Mouse (Mus musculus): Measurements from ENCODE around the gene Patl2. TPM values are rescaled to one million over a fixed set of nuclear protein-coding genes. Genes with fewer than 3 reads are reported as not detected.
"Not testable (repeated sequence)": the region's sequence is repeated elsewhere in the genome, so short reads cannot be mapped to it uniquely, and the experiment has no call there.

Gene Patl2
- total and polyA plus RNA-seq, 2 experiments from 2014 or later: 0.05 TPM; not detected in 1

DNA sequence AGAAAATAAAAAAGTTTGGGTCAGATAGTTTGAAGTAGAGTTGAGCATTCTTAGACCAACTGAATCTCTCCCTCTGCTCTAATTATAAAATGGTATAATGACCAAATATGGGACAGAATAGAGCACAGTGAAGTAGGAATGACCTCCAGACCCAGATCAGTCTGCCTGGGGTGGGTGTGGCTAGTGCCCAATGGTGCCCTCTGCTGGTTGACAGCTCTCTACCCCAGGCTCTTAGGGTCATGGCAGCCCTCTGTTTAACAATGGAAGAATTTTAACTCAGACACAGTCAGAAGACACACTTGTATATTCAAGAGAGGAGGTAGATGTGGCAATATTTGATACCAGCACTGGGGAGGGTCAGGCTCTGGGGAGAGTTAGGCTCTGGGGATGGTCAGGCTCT is 83.9 kb downstream of the Patl2 start:
- H3K4me3 ChIP-seq (ENCODE audit: low read depth, low read length): no peak overlapping the region
- no peaks in the 10 kb centered on the region for H3K9me3 ChIP-seq (replicated peaks; ENCODE audit: control insufficient read depth, low read length)
- peak; percentile 14; the same call in 1 of the 2 replicates for TF ChIP-seq CTCF (IDR thresholded peaks at IDR 0.05; ENCODE audit: low read depth)
- no peak for TF ChIP-seq EP300 (IDR thresholded peaks at IDR 0.05; ENCODE audit: low read depth)
- H3K27ac ChIP-seq (ENCODE audit: low read depth): no peak overlapping the region
- no peaks in the 10 kb centered on the region for H3K4me1 ChIP-seq (ENCODE audit: control insufficient read depth, insufficient read depth)
- peaks cover 58% of the 10 kb centered on the region for H3K36me3 ChIP-seq (replicated peaks; ENCODE audit: control insufficient read depth, insufficient read depth, low read length)
- H3K27me3 ChIP-seq (ENCODE audit: control insufficient read depth, insufficient read depth, low read length): no peaks in the 10 kb centered on the region
- DNase-seq (ENCODE audit: low spot score) (no peak), ATAC-seq (ENCODE audit: insufficient read depth, low read depth) (no peak)
- H3K4me2 ChIP-seq (ENCODE audit: low read depth, low read length): no peak overlapping the region
- H3K9ac ChIP-seq (replicated peaks; ENCODE audit: low read depth, low read length): no peak overlapping the region

GRCm38 (mm10) chr2:122097686-122098085 is 88.3 kb downstream of the Patl2 start:
- not testable (repeated sequence) for H3K9me3 ChIP-seq (replicated peaks; ENCODE audit: control insufficient read depth, low read length); H3K4me3 ChIP-seq (ENCODE audit: low read depth, low read length); H3K9ac ChIP-seq (replicated peaks; ENCODE audit: low read depth, low read length); H3K4me1 ChIP-seq (ENCODE audit: control insufficient read depth, insufficient read depth); H3K27ac ChIP-seq (ENCODE audit: low read depth); H3K4me2 ChIP-seq (ENCODE audit: low read depth, low read length); H3K27me3 ChIP-seq (ENCODE audit: control insufficient read depth, insufficient read depth, low read length); DNase-seq (ENCODE audit: low spot score); ATAC-seq (ENCODE audit: insufficient read depth, low read depth)
- H3K36me3 ChIP-seq (replicated peaks; ENCODE audit: control insufficient read depth, insufficient read depth, low read length): peaks cover 84% of the 10 kb centered on the region
- WGBS: 79% methylated on average over 5 of the region's 5 CpGs

DNA sequence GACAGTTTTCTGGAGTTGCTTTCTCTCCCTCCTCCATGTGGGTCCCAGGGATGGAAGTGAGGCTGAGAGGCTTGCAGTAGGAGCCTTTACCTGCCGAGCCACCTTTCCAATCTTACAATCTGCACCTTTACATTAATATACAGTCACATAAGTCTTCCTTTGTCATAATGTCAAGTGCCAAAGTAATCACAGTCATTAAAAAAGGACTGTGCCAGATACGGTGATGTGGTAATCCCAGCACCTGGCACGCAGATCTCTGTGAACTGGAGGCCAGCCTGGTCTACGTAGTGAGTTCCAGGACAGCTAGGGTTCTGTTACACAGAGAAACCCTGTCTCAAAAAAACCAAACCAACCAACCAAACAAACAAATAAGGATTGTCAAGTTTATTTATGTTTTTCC is 92.1 kb downstream of the Patl2 start:
- ATAC-seq (ENCODE audit: insufficient read depth, low read depth): no peak
- DNase-seq (ENCODE audit: low spot score): no peak
- peaks cover 81% of the 10 kb centered on the region for H3K36me3 ChIP-seq (replicated peaks; ENCODE audit: control insufficient read depth, insufficient read depth, low read length)
- TF ChIP-seq CTCF (IDR thresholded peaks at IDR 0.05; ENCODE audit: low read depth) (no peak), EP300 (IDR thresholded peaks at IDR 0.05; ENCODE audit: low read depth) (no peak)
- WGBS: 88% methylated on average over 4 of the region's 4 CpGs
- no peak overlapping the region for H3K9ac ChIP-seq (replicated peaks; ENCODE audit: low read depth, low read length)
- no peaks in the 10 kb centered on the region for H3K27me3 ChIP-seq (ENCODE audit: control insufficient read depth, insufficient read depth, low read length)
- no peaks in the 10 kb centered on the region for H3K9me3 ChIP-seq (replicated peaks; ENCODE audit: control insufficient read depth, low read length)
- no peaks in the 10 kb centered on the region for H3K4me1 ChIP-seq (ENCODE audit: control insufficient read depth, insufficient read depth)
- H3K4me3 ChIP-seq (ENCODE audit: low read depth, low read length): no peak overlapping the region
- no peak overlapping the region for H3K27ac ChIP-seq (ENCODE audit: low read depth)
- no peak overlapping the region for H3K4me2 ChIP-seq (ENCODE audit: low read depth, low read length)

DNA sequence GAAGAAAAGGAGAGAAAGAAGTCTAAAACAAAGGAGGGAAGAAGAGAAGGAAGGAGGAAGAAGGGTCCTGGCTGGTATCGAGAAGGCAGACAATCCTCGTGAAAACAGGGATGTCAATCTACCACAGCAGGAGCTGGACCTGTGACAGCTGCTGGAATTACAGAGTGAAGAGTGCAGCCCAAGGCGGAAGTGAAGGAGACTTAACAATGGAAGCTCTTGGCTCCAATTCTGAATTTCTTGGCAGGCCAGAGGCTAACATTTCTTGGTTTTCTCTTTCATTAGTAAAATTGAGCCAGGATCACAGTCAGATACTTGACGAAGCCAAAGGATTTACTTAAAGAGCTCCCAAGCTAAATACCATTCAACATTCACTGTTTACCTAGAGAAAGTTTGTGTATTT is 99.5 kb downstream of the Patl2 start:
- Histone ChIP-seq H3K27me3 (ENCODE audit: control insufficient read depth, insufficient read depth, low read length) (no peaks in the 10 kb centered on the region), H3K9ac (replicated peaks; ENCODE audit: low read depth, low read length) (no peak overlapping the region), H3K36me3 (replicated peaks; ENCODE audit: control insufficient read depth, insufficient read depth, low read length) (peaks cover 80% of the 10 kb centered on the region), H3K4me2 (ENCODE audit: low read depth, low read length) (no peak overlapping the region), H3K4me3 (ENCODE audit: low read depth, low read length) (no peak overlapping the region), H3K27ac (ENCODE audit: low read depth) (no peak overlapping the region), H3K9me3 (replicated peaks; ENCODE audit: control insufficient read depth, low read length) (no peaks in the 10 kb centered on the region), H3K4me1 (ENCODE audit: control insufficient read depth, insufficient read depth) (no peaks in the 10 kb centered on the region)
- peak; percentile 23 for DNase-seq (ENCODE audit: low spot score)
- TF ChIP-seq EP300 (IDR thresholded peaks at IDR 0.05; ENCODE audit: low read depth): no peak
- TF ChIP-seq CTCF (IDR thresholded peaks at IDR 0.05; ENCODE audit: low read depth): no peak
- WGBS: 70% methylated on average over 4 of the region's 4 CpGs
- ATAC-seq (ENCODE audit: insufficient read depth, low read depth): no peak

DNA sequence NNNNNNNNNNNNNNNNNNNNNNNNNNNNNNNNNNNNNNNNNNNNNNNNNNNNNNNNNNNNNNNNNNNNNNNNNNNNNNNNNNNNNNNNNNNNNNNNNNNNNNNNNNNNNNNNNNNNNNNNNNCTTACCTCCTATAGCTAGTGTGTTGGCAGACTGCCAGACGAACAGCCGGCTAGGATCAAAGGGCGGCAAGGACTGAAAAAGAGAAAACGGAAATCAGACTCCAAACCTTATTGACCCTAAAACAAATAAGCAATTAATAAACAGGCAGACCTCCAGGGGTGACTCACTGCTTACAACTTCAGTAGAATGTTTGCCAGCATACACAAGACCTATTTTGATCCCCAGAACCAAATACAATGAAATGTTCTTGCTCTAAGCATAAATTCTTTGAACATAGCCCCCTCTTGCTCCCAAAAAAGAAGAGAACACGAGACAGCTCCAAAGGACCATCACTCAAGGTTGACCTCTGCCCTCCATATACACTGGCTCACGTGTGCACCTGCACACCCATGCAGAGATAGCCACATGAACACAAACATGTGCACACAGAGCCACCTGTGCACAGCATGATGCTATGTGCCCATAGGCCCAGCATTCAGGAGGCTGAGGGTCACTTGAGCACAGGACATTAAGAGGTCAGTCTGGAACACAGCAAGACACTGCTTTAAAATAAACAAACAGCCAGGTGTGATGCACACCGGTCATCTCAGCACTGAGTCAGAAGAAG is 104.1 kb downstream of the Patl2 start:
- peaks cover 73% of the 10 kb centered on the region for H3K36me3 ChIP-seq (replicated peaks; ENCODE audit: control insufficient read depth, insufficient read depth, low read length)

More for the DNA sequence above, 104.1 kb downstream of the Patl2 start:
- Histone ChIP-seq H3K4me1 (ENCODE audit: control insufficient read depth, insufficient read depth) (no peaks in the 10 kb centered on the region), H3K9me3 (replicated peaks; ENCODE audit: control insufficient read depth, low read length) (no peaks in the 10 kb centered on the region), H3K4me3 (ENCODE audit: low read depth, low read length) (no peak overlapping the region), H3K27ac (ENCODE audit: low read depth) (no peak overlapping the region), H3K27me3 (ENCODE audit: control insufficient read depth, insufficient read depth, low read length) (no peaks in the 10 kb centered on the region), H3K9ac (replicated peaks; ENCODE audit: low read depth, low read length) (no peak overlapping the region), H3K4me2 (ENCODE audit: low read depth, low read length) (no peak overlapping the region)
- 30% methylated on average over 7 of the region's 7 CpGs for WGBS
- TF ChIP-seq CTCF (IDR thresholded peaks at IDR 0.05; ENCODE audit: low read depth) (no peak), EP300 (IDR thresholded peaks at IDR 0.05; ENCODE audit: low read depth) (no peak)
- no peak for ATAC-seq (ENCODE audit: insufficient read depth, low read depth)
- no peak for DNase-seq (ENCODE audit: low spot score)

Other genes with a start within 250 kb of the Patl2 start
- gene Ctdspl2, start 230.2 kb downstream of the Patl2 start, total RNA-seq (2014; rRNA removed; ENCODE audit: low replicate concordance): 21.3 and 29.4 TPM in 2 replicates
- gene Ctdspl2, start 230.2 kb downstream of the Patl2 start, polyA plus RNA-seq (2015; fragmentation: Nextera tagmentation; extraction: Ambion mirVana): 21.4 and 23.4 TPM in 2 replicates
- 0.08 and 0.35 TPM in 2 replicates for gene Mageb3, start 230.1 kb downstream of the Patl2 start, total RNA-seq (2014; rRNA removed; ENCODE audit: low replicate concordance)
- gene Mageb3, start 230.1 kb downstream of the Patl2 start, polyA plus RNA-seq (2015; fragmentation: Nextera tagmentation; extraction: Ambion mirVana): 0.10 TPM in 2 replicates
- gene Eif3j1, start 157.6 kb downstream of the Patl2 start, total RNA-seq (2014; rRNA removed; ENCODE audit: low replicate concordance): 17.4 and 17.7 TPM in 2 replicates
- 10.5 and 11.2 TPM in 2 replicates for gene Eif3j1, start 157.6 kb downstream of the Patl2 start, polyA plus RNA-seq (2015; fragmentation: Nextera tagmentation; extraction: Ambion mirVana)
- gene Spg11, start 67.8 kb downstream of the Patl2 start, total RNA-seq (2014; rRNA removed; ENCODE audit: low replicate concordance): 11.0 and 15.7 TPM in 2 replicates
- gene Spg11, start 67.8 kb downstream of the Patl2 start, polyA plus RNA-seq (2015; fragmentation: Nextera tagmentation; extraction: Ambion mirVana): 2.2 and 2.7 TPM in 2 replicates
- gene B2m, start 38.5 kb downstream of the Patl2 start, total RNA-seq (2014; rRNA removed; ENCODE audit: low replicate concordance): 166 and 244 TPM in 2 replicates
- 273 and 282 TPM in 2 replicates for gene B2m, start 38.5 kb downstream of the Patl2 start, polyA plus RNA-seq (2015; fragmentation: Nextera tagmentation; extraction: Ambion mirVana)
- gene Trim69, start 25.5 kb downstream of the Patl2 start, total RNA-seq (2014; rRNA removed; ENCODE audit: low replicate concordance): not detected in 2 replicates
- gene Trim69, start 25.5 kb downstream of the Patl2 start, polyA plus RNA-seq (2015; fragmentation: Nextera tagmentation; extraction: Ambion mirVana): not detected in 2 replicates
- not detected in 2 replicates for gene Terb2, start 83 bp upstream of the Patl2 start, total RNA-seq (2014; rRNA removed; ENCODE audit: low replicate concordance)
- not detected in 2 replicates for gene Terb2, start 83 bp upstream of the Patl2 start, polyA plus RNA-seq (2015; fragmentation: Nextera tagmentation; extraction: Ambion mirVana)
- 99.5 and 115 TPM in 2 replicates for gene Sord, start 48.6 kb upstream of the Patl2 start, total RNA-seq (2014; rRNA removed; ENCODE audit: low replicate concordance)
- gene Sord, start 48.6 kb upstream of the Patl2 start, polyA plus RNA-seq (2015; fragmentation: Nextera tagmentation; extraction: Ambion mirVana): 84.2 and 87.7 TPM in 2 replicates
- 0.04 and 3.7 TPM in 2 replicates for gene Duox2, start 112.3 kb upstream of the Patl2 start, total RNA-seq (2014; rRNA removed; ENCODE audit: low replicate concordance)
- gene Duox2, start 112.3 kb upstream of the Patl2 start, polyA plus RNA-seq (2015; fragmentation: Nextera tagmentation; extraction: Ambion mirVana): 0.08 and 0.23 TPM in 2 replicates
- gene Duoxa2, start 112.7 kb upstream of the Patl2 start, total RNA-seq (2014; rRNA removed; ENCODE audit: low replicate concordance): not detected in 2 replicates
- gene Duoxa2, start 112.7 kb upstream of the Patl2 start, polyA plus RNA-seq (2015; fragmentation: Nextera tagmentation; extraction: Ambion mirVana): 0.10 and 0.19 TPM in 2 replicates
- not detected in 2 replicates for gene Duoxa1, start 127.5 kb upstream of the Patl2 start, total RNA-seq (2014; rRNA removed; ENCODE audit: low replicate concordance)
- not detected in 2 replicates for gene Duoxa1, start 127.5 kb upstream of the Patl2 start, polyA plus RNA-seq (2015; fragmentation: Nextera tagmentation; extraction: Ambion mirVana)
- not detected in 2 replicates for gene Duox1, start 129.5 kb upstream of the Patl2 start, total RNA-seq (2014; rRNA removed; ENCODE audit: low replicate concordance)
- not detected in 2 replicates for gene Duox1, start 129.5 kb upstream of the Patl2 start, polyA plus RNA-seq (2015; fragmentation: Nextera tagmentation; extraction: Ambion mirVana)
- 9.1 and 27.0 TPM in 2 replicates for gene Shf, start 183.0 kb upstream of the Patl2 start, total RNA-seq (2014; rRNA removed; ENCODE audit: low replicate concordance)
- gene Shf, start 183.0 kb upstream of the Patl2 start, polyA plus RNA-seq (2015; fragmentation: Nextera tagmentation; extraction: Ambion mirVana): 1.1 and 1.3 TPM in 2 replicates
- gene Slc28a2, start 240.3 kb upstream of the Patl2 start, total RNA-seq (2014; rRNA removed; ENCODE audit: low replicate concordance): 5.4 and 5.8 TPM in 2 replicates
- gene Slc28a2, start 240.3 kb upstream of the Patl2 start, polyA plus RNA-seq (2015; fragmentation: Nextera tagmentation; extraction: Ambion mirVana): 6.7 and 7.6 TPM in 2 replicates

Measured in heart, postnatal 0 days (tissue).